Mouse (Mus musculus) cerebellum, adult (tissue): ENCODE data around the gene Gramd1a.

Experiments used
- ATAC-seq: cut with Nextera tagmentation; 2 replicates; pipeline ENCODE4 v1.9.2; 2017; ENCODE audit warnings: mild to moderate bottlenecking, moderate library complexity, mixed read lengths; ENCODE audit not compliant: insufficient number of reproducible peaks, low FRiP score, low TSS enrichment

Gramd1a gene

GRCm38 (mm10) chr7:31124381-31124780 lies 31.3 kb downstream of the Gramd1a start:
- no peak for ATAC-seq

- ATAC-seq = no peak
Observed at GRCm38 (mm10) chr7:31123697-31124096, 32.0 kb downstream of the Gramd1a start.

GRCm38 (mm10) chr7:31122641-31123631 lies 32.8 kb downstream of the Gramd1a start:
- ATAC-seq = peak; percentile 50; the same call in 1 of the 2 replicates

- ATAC-seq = no peak
Observed at GRCm38 (mm10) chr7:31119556-31119955, 36.1 kb downstream of the Gramd1a start.

- ATAC-seq = no peak
Observed at GRCm38 (mm10) chr7:31118486-31118885, 37.2 kb downstream of the Gramd1a start.

- no peak for ATAC-seq
Observed at GRCm38 (mm10) chr7:31117465-31117864, 38.2 kb downstream of the Gramd1a start.

- ATAC-seq = no peak
Observed at GRCm38 (mm10) chr7:31116721-31117145, 39.0 kb downstream of the Gramd1a start.

- ATAC-seq = no peak
Observed at GRCm38 (mm10) chr7:31115587-31116043, 40.1 kb downstream of the Gramd1a start.

- no peak for ATAC-seq
Observed at GRCm38 (mm10) chr7:31115182-31115581, 40.5 kb downstream of the Gramd1a start, which contains the start of gene Hpn. Gene Hpn, minus strand, starts transcription at chr7:31115290.

GRCm38 (mm10) chr7:31114646-31115045 lies 41.0 kb downstream of the Gramd1a start:
- no peak for ATAC-seq

GRCm38 (mm10) chr7:31113800-31114199 lies 41.9 kb downstream of the Gramd1a start:
- ATAC-seq = no peak

GRCm38 (mm10) chr7:31112036-31112435 lies 43.7 kb downstream of the Gramd1a start:
- no peak for ATAC-seq

- ATAC-seq = no peak
Observed at GRCm38 (mm10) chr7:31110861-31111385, 44.8 kb downstream of the Gramd1a start.

- ATAC-seq = no peak
Observed at GRCm38 (mm10) chr7:31109796-31110195, 45.9 kb downstream of the Gramd1a start.

GRCm38 (mm10) chr7:31109091-31109490 lies 46.6 kb downstream of the Gramd1a start:
- no peak for ATAC-seq

- ATAC-seq = no peak
Observed at GRCm38 (mm10) chr7:31107781-31108180, 47.9 kb downstream of the Gramd1a start.

- no peak for ATAC-seq
Observed at GRCm38 (mm10) chr7:31106166-31106565, 49.5 kb downstream of the Gramd1a start.

- no peak for ATAC-seq
Observed at GRCm38 (mm10) chr7:31105061-31105768, 50.5 kb downstream of the Gramd1a start.

GRCm38 (mm10) chr7:31100786-31101185 lies 54.9 kb downstream of the Gramd1a start:
- no peak for ATAC-seq

- no peak for ATAC-seq
Observed at GRCm38 (mm10) chr7:31099612-31099982, 56.1 kb downstream of the Gramd1a start.
